Mouse (Mus musculus) layer of hippocampus, adult 8-10 months (tissue): ENCODE data around the gene Slc17a1. TPM values are rescaled to one million over a fixed set of nuclear protein-coding genes. Genes with fewer than 3 reads are reported as not detected.

ENCODE experiments used
- microRNA-seq, 2 experiments: library from miRNA; unstranded; fragments of <30 nt; microRNA quantifications; one replicate each; pipeline ENCODE4 v1.2.0; 2022
- total RNA-seq, 4 experiments: library from RNA; stranded (reverse); gene quantifications; 2 replicates each; pipeline ENCODE4 v1.2.4; 2022

Slc17a1 gene
- total RNA-seq, 4 experiments from 2014 or later, result not detected

Small RNA genes lying within 50 kb of the gene (microRNA-seq; reads per million reads assigned to microRNA genes)
- 0 reads per million in 2 experiments for gene Gm44344

Other genes starting within 250 kb of the Slc17a1 start
- 10 to 100 TPM in 2 of 4 experiments, 1 to 10 TPM in 2; 7.9 to 10.8 (median 9.3) TPM for gene Hist1h2be, start 246.6 kb upstream of the Slc17a1 start, total RNA-seq
- 10 to 100 TPM; 36.1 to 50.5 (median 42.7) TPM for gene Hist1h1e, start 245.2 kb upstream of the Slc17a1 start, total RNA-seq
- gene Hist1h2ac, start 183.8 kb upstream of the Slc17a1 start, total RNA-seq, result 1 to 10 TPM; 1.4 to 3.1 (median 2.7) TPM
- 10 to 100 TPM; 33.4 to 55.2 (median 44.8) TPM for gene Hist1h2bc, start 183.6 kb upstream of the Slc17a1 start, total RNA-seq
- under 1 TPM in 1 of 4 experiments, not detected in 3; 0.50 TPM for gene Hist1h1t, start 171.9 kb upstream of the Slc17a1 start, total RNA-seq
- gene Hist1h4c, start 169.3 kb upstream of the Slc17a1 start, total RNA-seq, result 10 to 100 TPM; 71.6 to 90.3 (median 85.0) TPM
- gene Hfe, start 156.9 kb upstream of the Slc17a1 start, total RNA-seq, result 1 to 10 TPM; 3.9 to 9.4 (median 7.0) TPM
- 10 to 100 TPM; 39.1 to 69.2 (median 53.5) TPM for gene Hist1h1c, start 128.9 kb upstream of the Slc17a1 start, total RNA-seq
- 1 to 10 TPM in 3 of 4 experiments, not detected in 1; 1.7 to 3.1 (median 2.7) TPM for gene Hist1h3c, start 122.1 kb upstream of the Slc17a1 start, total RNA-seq
- 10 to 100 TPM; 14.1 to 21.7 (median 16.7) TPM for gene Hist1h2bb, start 121.0 kb upstream of the Slc17a1 start, total RNA-seq
- 10 to 100 TPM; 18.6 to 28.1 (median 23.5) TPM for gene Hist1h2ab, start 116.6 kb upstream of the Slc17a1 start, total RNA-seq
- gene Hist1h3b, start 115.5 kb upstream of the Slc17a1 start, total RNA-seq, result 10 to 100 TPM in 2 of 4 experiments, 1 to 10 TPM in 2; 3.1 to 10.4 (median 8.0) TPM
- 10 to 100 TPM; 47.4 to 67.0 (median 59.9) TPM for gene Hist1h4b, start 110.7 kb upstream of the Slc17a1 start, total RNA-seq
- 10 to 100 TPM; 31.9 to 42.9 (median 37.9) TPM for gene Hist1h4a, start 106.5 kb upstream of the Slc17a1 start, total RNA-seq
- gene Hist1h3a, start 105.4 kb upstream of the Slc17a1 start, total RNA-seq, result 10 to 100 TPM; 22.7 to 39.9 (median 29.0) TPM
- gene Hist1h1a, start 104.1 kb upstream of the Slc17a1 start, total RNA-seq, result 10 to 100 TPM; 12.6 to 19.3 (median 16.9) TPM
- gene Trim38, start 97.8 kb upstream of the Slc17a1 start, total RNA-seq, result not detected
- not detected for gene Slc17a2, start 60.8 kb upstream of the Slc17a1 start, total RNA-seq
- gene Slc17a3, start 28.3 kb upstream of the Slc17a1 start, total RNA-seq, result not detected
- not detected for gene Slc17a4, start 47.3 kb downstream of the Slc17a1 start, total RNA-seq
- gene Hist1h2ba, start 66.4 kb downstream of the Slc17a1 start, total RNA-seq, result not detected
- gene Hist1h2aa, start 66.7 kb downstream of the Slc17a1 start, total RNA-seq, result not detected
- gene Scgn, start 123.5 kb downstream of the Slc17a1 start, total RNA-seq, result 1 to 10 TPM; 1.4 to 2.8 (median 2.1) TPM